Mouse (Mus musculus) cerebellum, postnatal 4 days (tissue): Measurements from ENCODE around the gene Ppfia1.

ENCODE experiments used
- DNase-seq, 2 experiments: peaks; one replicate each; pipeline ENCODE4 v3.0.0; 2022; ENCODE audit warnings: low spot score in 2 of 2, mixed read lengths in 1 of 2

Gene Ppfia1

DNA sequence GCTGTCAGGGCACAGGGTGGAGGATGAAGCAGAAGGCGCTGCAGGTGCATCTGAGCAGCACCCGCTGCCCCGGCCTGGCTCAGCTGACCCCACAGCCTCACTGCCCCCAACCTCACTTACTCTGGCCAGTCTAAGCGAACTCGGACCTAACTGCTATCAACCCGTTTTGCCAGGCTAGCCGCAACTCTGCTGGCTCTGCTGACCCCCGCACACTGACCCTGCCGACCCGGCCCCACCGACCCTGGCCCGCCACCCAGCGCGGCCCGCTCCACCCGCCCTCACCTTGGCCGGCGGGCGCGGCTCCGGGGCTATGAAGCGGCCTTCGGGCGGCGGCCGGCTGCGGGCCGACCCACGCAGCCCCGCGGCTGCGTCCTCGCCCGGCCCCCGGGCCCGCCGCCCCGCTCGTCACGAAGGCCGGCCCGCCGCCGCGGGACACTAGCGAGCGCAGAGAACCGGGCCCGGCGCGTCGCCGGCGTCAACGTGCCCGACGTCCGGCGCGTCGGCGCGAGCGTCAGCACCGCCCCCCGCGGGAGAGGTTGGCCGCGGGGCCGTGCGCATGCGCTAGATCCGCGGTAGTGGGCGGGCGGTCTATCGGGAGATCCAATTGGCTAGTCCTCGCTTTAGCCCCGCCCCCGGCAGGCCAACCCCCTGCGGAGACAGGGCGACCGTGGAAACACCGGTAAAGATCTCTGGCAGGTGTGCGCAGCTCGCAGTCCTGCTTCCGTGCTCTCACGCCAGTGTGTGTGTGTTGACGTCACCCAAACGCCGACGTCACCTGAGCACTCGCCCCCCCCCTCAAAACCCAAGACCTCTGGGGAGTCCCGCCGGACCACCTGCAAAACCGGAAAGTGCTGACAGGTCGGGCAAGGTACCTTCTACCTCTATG, at the start of gene Ppfia1:
TSS of gene Ppfia1 (minus strand) at position 493 of the 886 bp plus-strand sequence.
- peak; percentile 98 to 100 for DNase-seq

DNA sequence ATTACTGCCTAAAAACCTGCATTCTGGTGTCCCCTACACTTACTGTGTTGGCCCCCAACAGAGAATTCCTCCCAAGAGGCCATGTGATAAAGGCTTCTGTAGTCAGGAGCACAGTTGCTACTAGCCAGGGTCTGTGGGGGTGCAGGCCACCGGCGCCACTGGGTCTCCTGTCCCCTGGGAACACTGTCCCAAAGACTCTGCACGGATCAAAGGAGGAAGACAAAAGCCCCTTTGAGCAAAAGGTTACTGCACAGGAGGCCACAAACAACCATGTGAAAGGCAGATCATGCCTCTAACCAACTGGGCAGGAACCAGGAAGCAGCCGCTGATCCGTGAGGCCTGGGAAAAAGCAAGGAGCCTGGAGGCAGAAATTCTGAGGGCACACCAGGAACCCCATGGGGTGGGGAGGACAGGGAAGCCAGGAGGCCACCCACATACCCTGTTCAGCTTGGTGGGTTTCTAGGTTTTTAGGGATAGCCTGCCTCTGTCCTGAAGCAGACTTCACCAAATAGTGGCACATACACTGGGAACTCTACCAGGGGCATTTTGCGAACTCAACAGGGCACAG, 46.9 kb upstream of the Ppfia1 start:
- DNase-seq = no peak

DNA sequence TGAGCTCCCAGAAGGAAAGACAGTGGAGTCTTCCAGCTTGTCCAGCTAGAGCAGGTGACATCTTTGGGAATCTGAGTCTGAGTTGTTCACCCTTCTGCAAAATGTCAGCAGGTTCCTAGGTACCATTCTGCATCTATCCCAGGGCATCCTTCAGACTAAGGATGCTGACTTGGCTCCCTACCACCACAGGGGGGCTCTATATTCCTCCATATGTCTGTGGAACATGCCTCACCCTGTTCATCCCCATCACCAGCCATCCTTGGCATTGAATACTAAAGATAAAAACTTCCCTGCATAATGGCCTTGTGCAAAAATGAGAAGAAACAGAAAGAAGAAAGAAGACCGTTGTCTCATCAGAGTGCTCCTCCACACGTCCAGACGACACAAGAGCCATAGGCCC, 36.0 kb upstream of the Ppfia1 start:
- DNase-seq = no peak

DNA sequence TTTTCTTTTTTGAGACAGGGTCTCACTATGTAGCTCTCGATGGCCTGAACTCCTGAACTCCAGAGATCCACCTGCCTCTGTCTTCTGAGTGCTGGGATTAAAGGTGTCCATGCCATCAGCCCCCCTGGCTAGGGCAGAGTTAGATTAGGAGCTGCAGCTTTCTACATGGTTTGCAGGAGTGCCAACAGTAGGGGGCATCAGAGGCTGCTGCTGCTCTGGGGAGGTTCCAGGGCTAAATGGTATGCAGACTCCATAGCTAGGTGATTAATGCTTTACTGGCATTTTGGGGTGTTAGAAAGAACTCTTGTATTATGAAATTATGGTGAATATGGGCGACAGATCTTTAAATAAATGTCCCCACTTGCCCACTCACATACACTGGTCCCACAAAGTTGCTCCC, 33.8 kb upstream of the Ppfia1 start:
- peak; percentile 41 to 43 for DNase-seq

DNA sequence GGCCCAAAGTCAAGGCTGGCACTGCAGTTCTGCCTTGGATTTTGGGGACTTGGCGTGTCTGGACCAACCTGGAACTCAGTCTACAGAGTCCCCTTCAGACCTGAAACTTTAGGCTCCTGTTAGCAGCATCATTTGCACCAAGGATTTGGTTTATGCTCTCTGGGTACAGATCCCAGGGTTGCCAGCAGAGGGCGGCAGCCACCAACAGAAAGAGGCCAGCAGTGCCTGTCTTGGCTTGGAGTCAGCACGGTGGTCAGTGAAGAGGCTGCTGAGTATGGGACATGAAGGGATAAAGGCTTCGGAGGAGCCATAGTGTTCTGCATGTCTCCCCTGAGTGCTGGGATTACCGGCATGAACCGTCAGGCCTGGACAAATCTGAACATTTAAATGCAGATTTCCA, 32.1 kb upstream of the Ppfia1 start:
- DNase-seq = peak; percentile 86 to 91

DNA sequence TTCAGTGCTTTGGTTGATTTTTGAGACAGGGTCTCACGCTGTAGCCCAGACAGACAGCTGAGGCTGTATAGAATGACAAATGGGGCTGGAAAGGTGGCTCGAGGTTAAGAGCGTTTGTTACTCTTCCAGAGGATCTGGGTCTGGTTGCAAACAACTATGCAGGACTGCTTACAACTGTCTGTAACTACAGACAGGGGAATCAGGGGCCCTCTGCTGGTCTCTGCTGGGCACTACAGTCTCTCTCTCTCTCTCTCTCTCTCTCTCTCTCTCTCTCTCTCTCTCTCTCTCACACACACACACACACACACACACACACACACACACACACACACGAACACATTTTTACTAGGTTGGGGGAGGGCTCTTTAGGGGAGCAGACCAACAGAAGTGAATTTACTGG, 30.1 kb upstream of the Ppfia1 start:
- DNase-seq = peak in 1 of 2 experiments; percentile 49

DNA sequence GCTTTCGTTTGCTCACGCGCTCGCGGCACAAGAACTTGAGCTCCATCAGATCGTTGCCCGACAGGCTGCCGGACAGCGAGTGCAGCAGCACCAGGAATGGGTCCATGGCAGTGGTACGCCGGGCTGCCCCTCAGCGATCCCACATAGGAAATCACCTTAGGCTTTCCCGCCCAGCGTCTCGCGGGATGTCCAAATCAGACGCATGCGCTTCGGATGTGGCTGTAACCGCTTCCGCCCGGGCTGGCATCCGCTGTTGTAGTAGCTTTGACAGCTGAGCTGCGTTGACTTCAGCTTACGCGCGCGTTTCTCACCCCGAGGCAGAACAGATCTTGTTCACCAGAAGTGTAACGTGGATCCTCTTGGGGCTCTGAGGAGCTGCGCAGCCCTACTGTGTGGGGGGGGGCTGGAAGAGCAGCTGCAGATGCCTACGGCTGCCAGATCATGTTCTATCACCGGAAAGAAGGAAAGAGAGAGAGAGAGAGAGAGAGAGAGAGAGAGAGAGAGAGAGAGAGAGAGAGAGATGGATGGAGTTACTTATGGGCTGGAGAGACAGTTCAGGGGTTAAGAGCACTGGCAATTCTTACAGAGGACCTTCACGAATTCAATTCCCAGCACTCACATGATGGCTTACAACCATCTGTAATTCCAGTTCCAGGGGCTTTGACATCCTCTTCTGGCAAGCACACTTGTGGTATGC, 28.9 kb upstream of the Ppfia1 start, which contains the start of gene Fadd:
TSS of gene Fadd (minus strand) at position 180 of the 697 bp plus-strand sequence.
- DNase-seq = peak; percentile 94 to 96

DNA sequence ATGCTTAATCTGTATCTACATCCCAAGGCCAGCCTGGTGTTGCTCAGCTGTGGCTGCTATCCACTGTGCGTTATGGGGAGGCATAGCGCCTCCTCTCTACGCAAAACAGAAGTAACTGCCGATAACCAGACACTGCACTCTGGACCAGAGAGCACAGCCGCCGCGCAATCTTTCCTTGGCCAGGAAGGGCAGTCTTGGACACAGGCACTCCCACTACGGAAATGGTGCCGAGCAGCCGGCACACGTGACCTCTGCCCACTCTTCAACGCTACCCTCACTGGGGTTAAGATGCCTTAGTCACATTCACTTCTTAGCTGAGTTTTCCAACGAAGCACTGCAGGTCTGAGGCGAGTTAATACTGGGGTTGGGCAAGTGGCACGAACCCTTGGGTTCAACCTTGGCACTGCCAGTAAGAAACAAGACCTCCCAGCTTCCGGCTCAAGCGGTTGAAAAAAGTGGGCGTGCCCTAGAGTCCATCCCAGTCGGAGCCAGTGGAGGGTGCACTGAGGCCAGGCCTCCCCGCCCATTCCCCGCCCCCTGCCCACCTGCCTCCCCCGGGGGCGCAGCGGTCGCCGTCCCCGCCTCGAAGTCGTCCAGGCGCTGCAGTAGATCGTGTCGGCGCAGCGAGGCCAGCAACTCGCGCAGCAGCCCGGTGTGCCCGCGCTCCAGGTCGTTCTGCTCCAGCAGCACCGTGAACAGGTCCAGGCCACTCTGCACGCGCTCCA, 28.2 kb upstream of the Ppfia1 start:
- peak; percentile 39 to 66 for DNase-seq

DNA sequence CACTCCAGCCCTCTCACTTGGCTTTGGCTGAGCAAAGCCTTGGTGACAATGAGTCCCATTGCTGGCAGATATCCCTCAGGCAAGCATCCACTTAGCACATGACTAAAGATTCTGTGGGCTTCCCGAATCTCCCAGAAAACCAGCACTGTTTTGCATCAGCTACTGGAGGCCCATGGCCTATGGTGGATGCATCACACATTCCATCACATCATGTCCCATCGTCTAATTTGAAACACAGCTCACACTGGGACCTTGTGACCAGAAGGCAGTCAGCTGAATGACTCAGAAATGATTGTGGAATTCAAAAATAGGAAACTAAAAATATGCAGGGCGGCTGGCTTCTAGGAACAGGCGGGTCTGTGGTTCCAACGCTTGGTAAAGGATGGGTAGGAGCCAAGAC, 24.3 kb upstream of the Ppfia1 start:
- no peak for DNase-seq

DNA sequence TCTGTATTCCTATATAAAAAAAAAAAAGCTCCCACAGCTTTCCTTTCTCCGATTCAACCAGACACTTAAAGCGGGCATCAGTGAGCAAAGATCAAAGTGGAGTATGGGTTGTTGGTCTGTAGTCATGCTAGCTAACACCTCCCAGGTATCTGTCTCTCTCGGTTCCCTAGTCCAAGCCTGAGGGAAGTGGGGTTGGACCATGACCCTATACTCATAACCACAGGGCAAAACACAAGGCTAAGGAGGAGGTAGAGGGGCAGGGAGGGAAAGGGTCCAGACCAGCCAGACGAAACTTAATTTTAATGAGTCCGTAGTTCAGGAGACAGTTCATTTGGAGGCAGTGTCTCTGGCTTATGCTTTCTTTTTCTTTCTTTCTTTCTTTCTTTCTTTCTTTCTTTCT, 18.7 kb upstream of the Ppfia1 start:
- no peak for DNase-seq

DNA sequence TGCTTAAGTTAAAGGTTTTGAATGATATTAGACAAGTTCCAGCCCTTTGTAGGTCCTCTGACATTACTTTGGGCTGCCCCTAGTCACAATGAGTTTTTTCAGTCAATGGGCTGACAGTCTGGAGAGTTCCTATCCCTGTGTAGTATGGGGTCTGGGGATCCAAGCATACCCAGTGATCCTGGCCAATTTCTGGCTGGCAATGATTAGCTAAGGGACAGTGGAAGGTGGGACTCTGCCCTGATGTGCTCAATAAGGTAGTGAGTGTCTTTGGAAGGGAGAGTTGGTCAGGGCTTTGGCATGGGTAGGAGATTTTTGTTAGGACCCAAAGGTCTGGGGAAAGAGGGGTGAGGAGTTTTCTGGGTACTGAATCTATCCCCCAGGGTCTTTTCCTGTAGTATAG, 18.1 kb upstream of the Ppfia1 start:
- DNase-seq = no peak

DNA sequence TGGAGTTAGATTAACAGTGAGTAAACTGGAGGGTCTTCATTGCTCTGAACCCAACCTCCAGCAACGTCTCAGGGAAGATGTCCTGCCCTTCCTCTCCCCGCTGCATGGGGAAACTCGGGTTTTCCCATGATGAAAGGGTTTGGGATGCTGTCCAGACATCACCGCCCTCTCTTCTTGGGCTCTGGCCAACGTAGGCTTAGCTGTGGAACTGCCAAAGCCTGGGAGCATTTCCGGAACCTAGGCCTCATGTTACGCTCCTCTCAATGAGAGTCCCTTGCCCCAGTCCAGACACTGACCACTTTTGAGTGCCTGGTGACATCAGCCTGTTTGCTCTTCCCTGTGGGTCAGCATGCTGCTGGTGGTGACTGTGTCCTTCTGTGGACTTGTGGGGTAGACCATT, 15.9 kb upstream of the Ppfia1 start:
- no peak for DNase-seq

DNA sequence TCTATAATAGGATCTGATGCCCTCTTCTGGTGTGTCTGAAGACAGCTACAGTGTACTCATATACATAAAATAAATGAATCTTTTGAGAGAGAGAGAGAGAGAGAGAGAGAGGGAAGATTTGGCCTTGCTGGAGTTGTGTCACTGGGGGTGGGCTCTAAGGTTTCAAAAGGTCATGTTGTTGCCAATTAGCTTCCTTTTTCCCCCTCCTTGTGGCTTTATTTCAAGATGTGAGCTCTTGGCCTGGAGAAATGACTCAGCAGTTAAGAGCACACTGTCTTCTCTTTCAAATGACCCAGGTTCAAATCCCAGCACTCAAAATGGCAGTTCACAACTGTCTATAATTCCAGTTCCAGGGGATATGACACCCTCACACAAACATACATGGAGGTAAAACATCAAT, 14.6 kb upstream of the Ppfia1 start:
- DNase-seq = no peak

DNA sequence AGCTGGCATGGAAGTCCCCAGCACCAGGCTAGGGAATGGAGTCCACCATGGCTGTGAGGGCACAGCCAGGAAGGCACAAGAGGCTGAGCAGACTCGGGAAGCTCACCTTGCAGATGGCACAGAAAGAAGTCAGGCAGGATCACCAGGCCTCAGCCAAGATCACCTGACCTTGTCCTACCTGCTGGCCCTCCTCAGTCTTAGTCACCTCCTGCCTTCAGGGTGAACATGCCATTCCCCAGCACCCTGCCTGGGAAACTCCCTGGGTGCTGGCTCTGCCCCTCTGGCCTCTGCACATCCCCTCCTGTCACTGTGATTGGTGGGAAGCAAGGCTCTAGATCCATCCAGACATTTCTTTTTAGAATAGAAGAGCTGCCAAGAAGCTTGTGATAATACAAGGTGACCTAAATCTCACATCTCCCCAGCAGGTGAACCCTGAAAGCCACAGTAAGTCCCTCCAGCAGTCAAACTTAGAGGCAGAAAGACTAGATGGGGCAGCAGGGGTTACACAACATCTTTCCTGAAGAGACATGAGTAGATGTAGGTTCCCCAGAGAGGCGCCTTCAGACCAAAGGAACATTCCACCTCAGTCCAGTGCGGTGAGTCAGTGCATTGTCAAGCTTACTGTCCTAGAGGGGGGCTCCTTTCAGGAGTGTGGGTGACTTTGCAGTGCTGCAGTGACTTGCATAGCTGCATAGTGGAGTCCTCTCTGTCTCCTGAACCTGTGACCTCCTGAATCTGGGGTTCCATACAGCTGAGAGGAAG, 13.6 kb upstream of the Ppfia1 start:
- no peak for DNase-seq

DNA sequence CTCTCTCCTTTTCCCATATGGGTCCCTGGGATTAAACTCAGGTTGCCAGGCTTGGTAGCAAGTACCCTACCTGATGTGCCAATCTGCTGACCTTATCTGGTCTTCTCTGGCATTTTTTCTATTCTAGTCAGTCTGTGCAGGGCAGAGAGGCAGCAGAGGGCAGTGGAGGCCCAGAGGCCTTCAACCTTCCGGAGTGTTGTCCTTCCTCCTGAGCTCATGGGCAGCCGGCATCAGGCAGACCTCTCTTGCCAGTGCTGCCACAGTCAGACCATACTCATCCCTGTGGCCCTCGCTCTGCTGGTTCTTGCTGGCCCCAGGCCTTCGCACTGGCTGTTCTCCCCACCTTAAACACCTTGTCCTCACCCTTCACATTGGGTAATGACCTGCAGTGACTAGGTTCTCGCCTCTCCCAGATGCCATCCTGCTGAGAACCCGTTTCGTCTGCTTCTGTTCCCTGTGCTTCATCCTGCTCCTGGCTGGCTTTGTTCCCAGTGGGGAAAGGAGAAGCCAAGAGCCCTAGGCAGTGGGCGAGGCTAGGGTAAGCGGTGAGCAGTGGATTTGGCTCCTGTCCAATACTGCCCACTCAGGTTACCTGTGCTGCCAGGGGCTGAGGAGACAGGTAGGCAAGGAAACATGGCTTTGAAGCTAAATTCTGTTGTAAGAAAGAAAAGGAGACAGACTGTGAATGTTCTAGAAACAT, 10.1 kb upstream of the Ppfia1 start:
- no peak for DNase-seq

DNA sequence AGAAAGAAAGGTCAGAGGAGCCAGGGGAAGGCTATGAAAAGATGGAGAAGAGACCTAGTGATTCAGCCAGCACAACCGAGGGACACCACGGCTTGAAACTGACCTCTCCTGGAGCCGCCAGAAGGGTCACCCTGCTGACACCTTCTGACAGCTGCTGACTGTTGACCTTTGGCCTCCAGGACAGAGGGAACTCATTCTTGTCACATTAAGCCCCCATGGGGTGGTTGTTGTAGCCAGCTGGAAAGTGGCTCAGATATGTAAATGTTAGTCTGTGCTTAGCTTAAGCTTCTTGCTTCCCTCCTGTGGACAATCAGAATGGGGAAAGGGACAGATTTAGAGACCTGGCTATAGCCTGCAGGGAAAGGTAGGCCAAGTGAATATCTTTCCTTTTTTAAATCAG, 8.5 kb upstream of the Ppfia1 start:
- no peak for DNase-seq

DNA sequence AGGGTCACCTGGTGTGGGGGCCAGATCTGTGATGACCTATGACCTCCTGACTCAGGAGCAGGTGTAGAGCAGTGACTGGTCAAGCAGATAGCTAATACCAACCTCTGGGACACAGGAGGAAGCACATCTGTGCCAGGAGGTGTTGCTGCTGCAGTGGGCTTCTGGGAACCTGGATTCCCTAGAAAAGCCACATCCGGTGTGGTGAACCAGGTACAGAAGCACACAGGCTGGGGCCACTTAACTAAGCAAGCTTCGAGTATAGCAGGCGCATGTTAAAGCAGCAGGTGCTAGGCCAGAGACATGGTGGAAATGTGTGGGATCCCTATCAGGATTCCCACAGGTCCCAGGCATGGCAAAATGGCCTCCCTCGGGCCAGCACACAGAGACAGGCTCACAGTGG, 7.1 kb upstream of the Ppfia1 start:
- DNase-seq = no peak

DNA sequence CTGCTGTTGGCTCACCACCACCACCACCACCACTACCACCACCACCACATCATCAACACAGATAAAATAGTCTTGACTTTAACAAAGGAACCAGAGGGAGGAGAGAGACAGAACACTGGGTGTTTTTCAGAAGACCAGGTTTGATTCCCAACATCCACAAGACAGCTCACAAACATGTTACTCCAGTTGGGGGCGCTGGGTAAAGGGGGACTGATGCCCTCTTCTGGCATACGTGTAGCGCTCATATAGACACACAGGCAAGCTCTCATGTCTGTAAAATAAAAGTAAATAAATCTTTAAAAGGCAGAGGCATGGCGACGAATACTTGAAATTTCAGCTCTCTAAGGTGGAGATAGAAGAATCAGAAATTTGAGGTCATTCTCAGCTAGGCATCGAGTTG, 5.0 kb upstream of the Ppfia1 start:
- no peak for DNase-seq

DNA sequence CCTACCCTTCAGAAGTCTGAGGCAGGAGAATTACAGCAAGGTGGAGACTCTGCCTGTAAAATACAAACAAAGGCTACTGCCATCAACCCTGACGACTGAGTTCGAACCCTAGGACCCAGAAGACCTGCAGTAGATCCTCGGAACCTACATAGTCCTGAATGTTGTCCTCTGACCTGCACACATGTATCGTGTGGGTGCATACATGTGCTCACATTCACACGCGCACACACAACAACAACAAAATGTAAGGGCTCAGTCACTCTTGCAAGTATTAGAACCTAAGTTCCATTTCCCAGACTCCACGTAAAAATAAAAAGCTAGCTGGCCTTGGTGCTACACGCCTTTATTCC, 569 bp upstream of the Ppfia1 start:
- DNase-seq = no peak

DNA sequence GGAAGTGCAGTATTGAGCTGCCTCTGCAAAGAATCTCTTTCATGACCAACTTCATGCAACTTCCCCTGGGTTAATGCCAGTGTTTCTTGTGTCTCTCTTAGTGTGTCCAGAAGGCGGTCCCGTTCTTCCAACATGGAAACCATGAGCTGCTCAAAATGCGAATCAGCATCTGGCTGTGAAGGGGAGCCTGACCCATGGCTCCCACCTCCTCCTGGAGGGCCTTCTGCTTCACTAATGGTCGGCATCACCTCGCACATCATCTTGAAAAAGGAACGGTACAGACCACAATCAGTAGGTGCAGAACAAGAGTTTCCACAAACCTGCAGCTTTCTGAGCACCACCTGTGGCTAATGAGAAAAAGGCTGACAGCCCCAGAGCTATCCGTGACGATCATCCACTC, 1.3 kb downstream of the Ppfia1 start:
- no peak for DNase-seq

DNA sequence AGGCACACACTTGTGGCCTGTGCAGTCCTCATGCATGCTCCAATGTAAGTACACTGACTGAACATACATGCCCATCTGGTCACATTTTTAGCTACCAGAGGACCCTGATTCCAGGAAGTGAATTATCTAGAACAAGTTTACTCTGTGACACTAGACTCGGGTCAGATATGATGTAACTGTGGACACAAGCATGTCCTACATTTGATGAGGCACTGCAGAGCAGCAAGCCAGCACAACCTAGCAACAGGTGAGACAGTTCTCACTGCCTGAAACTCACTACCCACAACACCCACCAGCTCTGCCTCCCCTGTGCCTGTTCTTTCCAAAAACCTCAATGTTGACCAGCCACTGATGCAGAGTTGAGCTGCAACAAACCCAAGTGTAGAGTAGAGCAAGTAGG, 2.7 kb downstream of the Ppfia1 start:
- no peak for DNase-seq
